Mouse (Mus musculus) kidney, adult 2 months (tissue): ENCODE measurements around the gene Xrcc5.

Experiments
- CTCF ChIP-seq: fragments of 200-500 bp; conservative IDR thresholded peaks from 2 replicates; pipeline ENCODE4 v1.5.1; 2011; ENCODE audit warnings: low read depth, mild to moderate bottlenecking, control low read depth, low read length, moderate library complexity, mixed read lengths; ENCODE audit not compliant: insufficient read depth, insufficient read length
- POLR2A ChIP-seq: fragments of 200-500 bp; IDR thresholded peaks from one replicate; pipeline ENCODE4 v1.6.1; 2011; ENCODE audit warnings: low read depth, low read length, control low read depth

- TF ChIP-seq CTCF (no peak), POLR2A (no peak)
These were observed 65.7 kb downstream of the Xrcc5 start for GRCm38 (mm10) chr1:72372913-72373312.
